Mouse (Mus musculus) limb, embryonic 12.5 days (tissue): Measurements from ENCODE around the gene Hyal1. TPM values are rescaled to one million over a fixed set of nuclear protein-coding genes. Genes with fewer than 3 reads are reported as not detected.

Experiments used
- ATAC-seq: fragments of 200-750 bp; cut with Nextera tagmentation; 2 replicates; pipeline ENCODE4 v1.8.0; 2017; ENCODE audit warnings: low read depth, moderate TSS enrichment; ENCODE audit not compliant: insufficient number of reproducible peaks, insufficient read depth, low FRiP score, low TSS enrichment
- H3K27ac ChIP-seq: fragments of 300-500 bp; sonication (generic); 2 replicates; pipeline ENCODE4 v1.5.1; 2016; ENCODE audit warnings: mild to moderate bottlenecking, moderate library complexity
- H3K27me3 ChIP-seq: fragments of 300-500 bp; sonication (generic); 2 replicates; pipeline ENCODE4 v1.6.1; 2016; ENCODE audit warnings: mild to moderate bottlenecking, moderate library complexity
- H3K36me3 ChIP-seq: fragments of 300-500 bp; sonication (generic); 2 replicates; pipeline ENCODE4 v1.6.1; 2016; ENCODE audit warnings: mild to moderate bottlenecking, moderate library complexity
- H3K4me1 ChIP-seq: fragments of 300-500 bp; sonication (generic); replicated peaks from 2 replicates; pipeline ENCODE4 v1.6.1; 2016
- H3K4me2 ChIP-seq: fragments of 300-500 bp; sonication (generic); 2 replicates; pipeline ENCODE4 v1.6.1; 2016; ENCODE audit warnings: mild to moderate bottlenecking, moderate library complexity
- H3K4me3 ChIP-seq: fragments of 300-500 bp; sonication (generic); replicated peaks from 2 replicates; pipeline ENCODE4 v1.5.1; 2016; ENCODE audit warnings: mild to moderate bottlenecking
- H3K9ac ChIP-seq: fragments of 300-500 bp; sonication (generic); replicated peaks from 2 replicates; pipeline ENCODE4 v1.6.1; 2016; ENCODE audit warnings: mild to moderate bottlenecking, moderate library complexity
- H3K9me3 ChIP-seq: fragments of 300-500 bp; sonication (generic); 2 replicates; pipeline ENCODE4 v1.6.1; 2016; ENCODE audit warnings: mild to moderate bottlenecking, moderate library complexity
- WGBS: fragments of 180-500 bp; shearing (Covaris S2); methylation state at CpG from one replicate; pipeline ENCODE4 v1.1.7; 2016; 5-methylcytosine and 5-hydroxymethylcytosine counted together
- polyA plus RNA-seq: library from polyadenylated mRNA; unstranded; fragments of >200 nt; fragmentation: Nextera tagmentation; extraction: Ambion mirVana; gene quantifications from 2 replicates; pipeline ENCODE4 v1.2.1, GENCODE M21; 2016

Gene Hyal1
- polyA plus RNA-seq, 1 experiment from 2014 or later, result 13.7 TPM

DNA sequence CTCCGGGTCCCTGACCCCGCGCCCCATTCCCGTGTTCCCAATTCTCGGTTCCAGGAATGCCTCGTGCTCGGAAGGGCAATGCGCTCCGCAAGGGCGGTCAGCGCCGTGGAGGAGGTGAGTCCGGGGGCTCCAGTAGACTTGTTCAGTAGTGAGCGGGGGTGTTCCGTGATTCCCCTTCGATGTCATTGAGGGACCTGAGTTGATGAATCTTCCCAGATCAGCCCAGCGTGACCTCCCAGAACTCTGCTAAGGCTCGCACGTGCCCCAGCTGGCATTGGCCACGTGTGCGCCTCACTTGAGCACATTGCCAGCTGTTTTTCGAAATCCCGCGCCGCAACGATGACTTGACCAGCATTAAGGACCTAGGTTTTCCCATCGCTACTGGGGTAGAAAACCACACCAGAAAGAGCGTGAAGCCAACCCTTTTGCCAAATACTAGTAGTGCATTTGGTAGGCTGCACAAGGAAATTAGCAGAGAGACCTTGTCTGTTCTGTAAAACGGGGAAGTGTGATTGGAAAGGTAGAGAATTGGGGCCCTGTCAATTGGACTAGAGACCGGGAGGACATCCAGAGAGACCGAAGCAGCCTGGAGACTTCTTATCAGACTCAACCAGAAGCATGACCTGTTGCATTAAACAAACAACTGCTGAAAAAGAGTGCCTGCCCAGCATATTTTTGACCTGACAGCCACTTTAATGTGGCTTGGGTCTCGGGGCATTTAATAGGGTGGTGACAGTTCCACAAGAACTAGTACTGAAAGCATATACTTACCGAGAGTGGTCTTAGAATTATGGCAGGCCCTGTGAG, 11.3 kb downstream of the Hyal1 start:
- no peak for ATAC-seq
- 4% methylated on average over 33 of the region's 33 CpGs for WGBS
- Histone ChIP-seq H3K9ac (peak overlapping the region; percentile 62), H3K36me3 (peaks cover 49% of the 10 kb centered on the region), H3K4me3 (peak overlapping the region; percentile 75), H3K27me3 (no peaks in the 10 kb centered on the region), H3K4me2 (peak overlapping the region; percentile 81), H3K9me3 (no peaks in the 10 kb centered on the region), H3K4me1 (peaks cover 8% of the 10 kb centered on the region), H3K27ac (no peak overlapping the region)

GRCm38 (mm10) chr9:107590058-107590772, 13.5 kb downstream of the Hyal1 start:
- Histone ChIP-seq H3K27me3 (no peaks in the 10 kb centered on the region), H3K27ac (no peak overlapping the region), H3K36me3 (peaks cover 52% of the 10 kb centered on the region), H3K4me1 (peaks cover 11% of the 10 kb centered on the region), H3K4me2 (no peak overlapping the region), H3K9ac (no peak overlapping the region), H3K9me3 (no peaks in the 10 kb centered on the region), H3K4me3 (no peak overlapping the region)
- WGBS, result 91% methylated on average over 25 of the region's 25 CpGs
- no peak for ATAC-seq

GRCm38 (mm10) chr9:107590773-107591060, 14.0 kb downstream of the Hyal1 start:
- ATAC-seq, result no peak
- H3K36me3 ChIP-seq, result peaks cover 52% of the 10 kb centered on the region
- 95% methylated on average over 6 of the region's 6 CpGs for WGBS

DNA sequence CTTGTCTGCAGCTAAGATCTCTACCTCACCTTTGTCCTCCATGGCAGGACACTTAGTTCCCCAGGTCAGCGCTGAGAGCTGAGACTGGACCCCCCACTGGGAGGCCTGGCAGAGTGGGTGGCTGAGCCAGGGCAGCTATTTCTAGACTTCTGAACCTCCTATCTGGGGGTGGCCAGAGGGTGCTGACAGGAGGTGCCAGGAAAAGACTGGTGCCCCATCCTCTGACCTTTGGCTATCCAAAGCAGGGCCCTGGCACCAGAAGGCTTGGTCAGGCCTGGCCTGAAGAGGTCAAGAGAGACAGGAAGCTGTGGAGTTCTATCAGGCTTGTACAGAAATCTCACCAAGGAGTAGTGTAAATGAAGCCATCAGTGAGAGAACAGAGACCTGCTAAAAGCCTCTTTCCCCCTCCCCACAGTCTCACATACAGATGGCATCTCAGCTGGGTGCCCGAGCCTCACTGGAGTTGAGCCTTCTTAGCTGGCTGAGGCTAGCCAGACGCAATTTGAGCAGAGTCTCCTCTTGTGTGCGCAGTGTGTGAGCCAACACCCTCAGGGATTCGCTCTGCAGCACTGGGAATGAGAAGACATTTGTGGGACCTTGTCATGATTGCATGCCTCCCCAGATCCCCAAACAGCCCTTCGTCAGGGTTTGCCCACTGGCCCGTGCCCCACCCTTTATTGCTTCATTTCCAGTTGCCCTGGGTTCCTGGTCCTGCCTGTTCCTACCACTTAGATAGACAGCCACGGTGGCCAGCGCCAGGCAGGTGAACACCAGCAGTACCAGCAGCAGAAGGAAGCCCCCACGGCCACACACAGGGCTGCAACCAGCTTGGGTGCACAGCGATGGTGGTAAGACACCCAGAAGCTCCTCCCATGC, 16.6 kb downstream of the Hyal1 start:
- ATAC-seq, result no peak
- Histone ChIP-seq H3K27ac (no peak overlapping the region), H3K27me3 (no peaks in the 10 kb centered on the region), H3K36me3 (peaks cover 53% of the 10 kb centered on the region), H3K9me3 (no peaks in the 10 kb centered on the region), H3K4me1 (peaks cover 7% of the 10 kb centered on the region), H3K4me2 (no peak overlapping the region), H3K9ac (no peak overlapping the region; the same call in 1 of the 2 replicates), H3K4me3 (no peak overlapping the region)
- 82% methylated on average over 11 of the region's 11 CpGs for WGBS

More at GRCm38 (mm10) chr9:107590773-107591060, 14.0 kb downstream of the Hyal1 start:
- Histone ChIP-seq H3K9me3 (no peaks in the 10 kb centered on the region), H3K4me1 (peaks cover 11% of the 10 kb centered on the region), H3K4me2 (no peak overlapping the region), H3K27ac (no peak overlapping the region), H3K4me3 (no peak overlapping the region), H3K27me3 (no peaks in the 10 kb centered on the region), H3K9ac (no peak overlapping the region)

GRCm38 (mm10) chr9:107594281-107595062, 17.7 kb downstream of the Hyal1 start:
- 72% methylated on average over 8 of the region's 8 CpGs for WGBS
- no peak overlapping the region for H3K27ac ChIP-seq

GRCm38 (mm10) chr9:107596619-107597569, 20.2 kb downstream of the Hyal1 start:
- ATAC-seq, result no peak
- H3K27ac ChIP-seq, result no peak overlapping the region
- H3K9me3 ChIP-seq, result no peaks in the 10 kb centered on the region
- H3K4me1 ChIP-seq, result 0 out of 2 replicates have a peak, but pooled peaks cover 3% of the 10 kb centered on the region
- WGBS, result 92% methylated on average over 11 of the region's 11 CpGs
- H3K9ac ChIP-seq, result no peak overlapping the region
- no peak overlapping the region for H3K4me2 ChIP-seq
- H3K36me3 ChIP-seq, result peaks cover 29% of the 10 kb centered on the region
- H3K4me3 ChIP-seq, result no peak overlapping the region
- H3K27me3 ChIP-seq, result peaks cover 8% of the 10 kb centered on the region

More at GRCm38 (mm10) chr9:107594281-107595062, 17.7 kb downstream of the Hyal1 start:
- Histone ChIP-seq H3K4me1 (0 out of 2 replicates have a peak, but pooled peaks cover 3% of the 10 kb centered on the region), H3K4me2 (no peak overlapping the region), H3K36me3 (peaks cover 54% of the 10 kb centered on the region), H3K27me3 (peaks cover 6% of the 10 kb centered on the region), H3K9me3 (no peaks in the 10 kb centered on the region), H3K9ac (no peak overlapping the region), H3K4me3 (no peak overlapping the region)
- ATAC-seq, result no peak

DNA sequence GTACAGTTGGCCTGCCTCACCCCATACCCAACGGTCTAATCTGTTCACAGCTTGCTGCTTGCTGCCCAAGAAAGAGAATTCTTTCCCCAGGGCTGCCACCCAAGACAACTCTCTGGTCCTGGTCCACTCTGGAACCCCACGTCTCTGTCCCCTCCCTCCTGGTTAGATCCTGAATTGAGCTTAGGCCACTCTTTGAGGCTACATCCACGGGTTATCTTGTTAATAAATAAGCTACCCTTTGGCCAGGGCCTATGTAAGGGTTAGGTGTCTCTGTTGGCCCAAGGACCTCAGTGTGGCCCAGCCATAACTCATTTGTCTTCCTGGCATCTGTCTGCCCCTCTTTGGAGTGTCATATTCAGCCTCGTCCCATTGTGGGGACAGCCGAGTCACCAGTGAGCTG, 21.7 kb downstream of the Hyal1 start:
- ATAC-seq, result no peak
- Histone ChIP-seq H3K9ac (no peak overlapping the region), H3K4me2 (no peak overlapping the region), H3K27ac (no peak overlapping the region), H3K4me1 (peaks cover 15% of the 10 kb centered on the region), H3K36me3 (peaks cover 14% of the 10 kb centered on the region), H3K4me3 (no peak overlapping the region), H3K9me3 (no peaks in the 10 kb centered on the region), H3K27me3 (peaks cover 8% of the 10 kb centered on the region)
- WGBS, result 85% methylated on average over 5 of the region's 5 CpGs

DNA sequence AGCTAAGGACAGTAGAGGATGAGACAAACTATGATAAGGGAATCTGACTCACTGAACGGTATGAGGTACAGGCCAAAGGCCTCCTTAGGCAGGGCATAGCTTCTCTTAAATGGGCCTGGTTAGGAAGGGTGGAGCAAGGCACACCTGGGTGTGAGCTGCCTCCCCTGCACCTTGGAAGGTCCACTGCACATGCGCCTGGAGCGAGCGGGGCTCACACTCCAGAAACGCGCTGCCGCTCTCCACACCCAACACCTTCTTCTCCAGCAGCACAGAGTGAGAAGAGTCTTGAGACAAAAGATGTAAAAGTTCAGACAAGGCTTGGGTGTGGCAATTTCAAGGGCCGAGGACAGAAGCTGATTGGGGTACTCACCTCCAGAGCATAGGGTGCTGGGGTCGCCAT, 22.7 kb downstream of the Hyal1 start:
- ATAC-seq, result no peak
- H3K4me1 ChIP-seq, result peaks cover 24% of the 10 kb centered on the region
- 76% methylated on average over 9 of the region's 9 CpGs for WGBS

DNA sequence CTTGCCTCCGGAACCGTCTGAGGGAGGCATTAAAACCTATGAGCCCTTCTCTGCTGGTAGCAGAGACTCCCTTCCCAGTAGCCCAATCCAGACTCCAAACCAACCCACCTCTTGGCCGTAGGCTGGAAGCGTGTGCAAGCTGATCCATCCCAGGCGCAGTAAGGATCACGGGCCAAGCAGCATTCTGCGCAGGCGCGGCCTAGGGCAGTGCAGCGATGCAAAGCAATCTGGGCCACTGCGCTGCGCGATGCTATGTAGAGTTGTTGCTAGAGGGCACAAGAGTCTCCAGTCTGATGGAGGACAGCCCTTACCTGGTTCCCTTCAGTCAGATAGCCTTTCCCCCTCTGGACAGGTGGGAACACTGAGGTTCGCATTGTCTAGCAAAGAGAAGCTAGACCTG, 23.1 kb downstream of the Hyal1 start:
- 69% methylated on average over 14 of the region's 14 CpGs for WGBS
- no peak overlapping the region for H3K4me2 ChIP-seq
- no peak overlapping the region for H3K27ac ChIP-seq

More for the DNA sequence above, 22.7 kb downstream of the Hyal1 start:
- Histone ChIP-seq H3K4me3 (no peak overlapping the region), H3K4me2 (no peak overlapping the region), H3K9me3 (no peaks in the 10 kb centered on the region), H3K27me3 (peaks cover 8% of the 10 kb centered on the region), H3K36me3 (peaks cover 4% of the 10 kb centered on the region; the same call in 1 of the 2 replicates), H3K9ac (no peak overlapping the region), H3K27ac (no peak overlapping the region)

More for the DNA sequence above, 23.1 kb downstream of the Hyal1 start:
- peaks cover 26% of the 10 kb centered on the region for H3K4me1 ChIP-seq
- peaks cover 8% of the 10 kb centered on the region for H3K27me3 ChIP-seq
- H3K36me3 ChIP-seq, result peaks cover 4% of the 10 kb centered on the region; the same call in 1 of the 2 replicates
- ATAC-seq, result no peak
- no peak overlapping the region for H3K9ac ChIP-seq
- no peak overlapping the region for H3K4me3 ChIP-seq
- H3K9me3 ChIP-seq, result no peaks in the 10 kb centered on the region
